Mouse (Mus musculus) liver, embryonic 12.5 days (tissue): ENCODE results near the gene Mapk3. TPM values are rescaled to one million over a fixed set of nuclear protein-coding genes. Genes with fewer than 3 reads are reported as not detected.

Experiments used
- ATAC-seq: fragments of 200-750 bp; cut with Nextera tagmentation; 2 replicates; pipeline ENCODE4 v1.8.0; 2017; ENCODE audit warnings: moderate number of reproducible peaks, mild to moderate bottlenecking, moderate library complexity
- H3K27ac ChIP-seq: fragments of 300-500 bp; sonication (generic); 2 replicates; pipeline ENCODE4 v1.5.1; 2016; ENCODE audit warnings: mild to moderate bottlenecking
- H3K27me3 ChIP-seq: fragments of 300-500 bp; sonication (generic); replicated peaks from 2 replicates; pipeline ENCODE4 v1.6.1; 2016; ENCODE audit warnings: mild to moderate bottlenecking, moderate library complexity
- H3K36me3 ChIP-seq: fragments of 300-500 bp; sonication (generic); 2 replicates; pipeline ENCODE4 v1.6.1; 2016; ENCODE audit warnings: mild to moderate bottlenecking, moderate library complexity
- H3K4me1 ChIP-seq: fragments of 300-500 bp; sonication (generic); 2 replicates; pipeline ENCODE4 v1.6.1; 2016
- H3K4me2 ChIP-seq: fragments of 300-500 bp; sonication (generic); 2 replicates; pipeline ENCODE4 v1.6.1; 2016; ENCODE audit warnings: mild to moderate bottlenecking, moderate library complexity
- H3K4me3 ChIP-seq: fragments of 300-500 bp; sonication (generic); 2 replicates; pipeline ENCODE4 v1.5.1; 2016; ENCODE audit warnings: mild to moderate bottlenecking, moderate library complexity
- H3K9ac ChIP-seq: fragments of 300-500 bp; sonication (generic); 2 replicates; pipeline ENCODE4 v1.6.1; 2016; ENCODE audit warnings: mild to moderate bottlenecking, moderate library complexity
- H3K9me3 ChIP-seq: fragments of 300-500 bp; sonication (generic); replicated peaks from 2 replicates; pipeline ENCODE4 v1.6.1; 2016; ENCODE audit warnings: mild to moderate bottlenecking, moderate library complexity
- WGBS: fragments of 180-500 bp; shearing (Covaris S2); methylation state at CpG from one replicate; pipeline ENCODE4 v1.1.7; 2016; ENCODE audit not compliant: insufficient replicate concordance; 5-methylcytosine and 5-hydroxymethylcytosine counted together
- polyA plus RNA-seq: library from polyadenylated mRNA; unstranded; fragments of >200 nt; fragmentation: Nextera tagmentation; extraction: Ambion mirVana; gene quantifications from 2 replicates; pipeline ENCODE4 v1.2.1, GENCODE M21; 2016

The Mapk3 gene
- polyA plus RNA-seq, 1 experiment from 2014 or later: 25.0 TPM

DNA sequence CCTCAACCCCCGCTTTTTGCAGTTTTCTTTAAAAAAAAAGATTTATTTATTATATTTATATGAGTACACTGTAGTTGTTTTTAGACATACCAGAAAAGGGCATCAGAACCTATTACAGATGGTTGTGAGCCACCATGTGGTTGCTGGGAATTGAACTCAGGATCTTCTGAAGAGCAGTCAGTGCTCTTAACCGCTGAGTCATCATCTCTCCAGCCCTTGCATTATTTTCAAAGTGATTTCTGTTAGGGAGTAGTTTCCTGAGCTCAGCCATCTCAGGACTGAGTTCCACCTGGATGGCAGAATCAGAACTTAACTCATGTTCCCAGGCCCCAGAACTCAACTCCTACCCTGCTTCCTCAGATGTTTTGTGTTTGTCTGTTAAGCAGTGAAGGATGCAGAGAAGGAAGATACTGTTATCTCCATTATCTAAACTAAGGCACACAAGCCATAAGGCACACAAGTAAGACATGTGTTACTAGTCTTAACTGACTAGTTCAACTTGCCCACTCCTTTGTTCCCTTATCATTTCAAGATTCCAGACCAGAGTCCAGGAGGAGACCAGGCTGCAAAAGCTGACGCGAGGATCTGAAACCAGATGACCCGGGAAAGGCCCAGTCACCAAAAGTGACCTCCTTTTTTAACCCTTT lies 50.4 kb downstream of the Mapk3 start:
- peaks cover 35% of the 10 kb centered on the region for H3K4me1 ChIP-seq
- H3K9ac ChIP-seq: peak overlapping the region; percentile 78; the same call in 1 of the 2 replicates
- peaks cover 11% of the 10 kb centered on the region; the same call in 1 of the 2 replicates for H3K27me3 ChIP-seq
- no peak for ATAC-seq
- H3K4me2 ChIP-seq: peak overlapping the region; percentile 92
- H3K9me3 ChIP-seq: no peaks in the 10 kb centered on the region
- no peaks in the 10 kb centered on the region; the same call in 1 of the 2 replicates for H3K36me3 ChIP-seq
- peak overlapping the region; percentile 65; the same call in 1 of the 2 replicates for H3K4me3 ChIP-seq
- 41% methylated on average over 5 of the region's 5 CpGs for WGBS
- peak overlapping the region; percentile 78; the same call in 1 of the 2 replicates for H3K27ac ChIP-seq

Other genes with a start within 250 kb of the Mapk3 start
- 157 and 164 TPM in 2 replicates for gene Eif3c, start 193.2 kb upstream of the Mapk3 start, polyA plus RNA-seq
- gene Apobr, start 174.7 kb upstream of the Mapk3 start, polyA plus RNA-seq: 0.77 and 1.1 TPM in 2 replicates
- 12.5 TPM in 2 replicates for gene Cln3, start 173.8 kb upstream of the Mapk3 start, polyA plus RNA-seq
- gene Il27, start 164.7 kb upstream of the Mapk3 start, polyA plus RNA-seq: not detected in 2 replicates
- gene Nupr1, start 128.7 kb upstream of the Mapk3 start, polyA plus RNA-seq: 3.2 and 3.7 TPM in 2 replicates
- 36.3 and 42.4 TPM in 2 replicates for gene Sgf29, start 110.3 kb upstream of the Mapk3 start, polyA plus RNA-seq
- gene Sult1a1, start 83.2 kb upstream of the Mapk3 start, polyA plus RNA-seq: 0.24 and 0.50 TPM in 2 replicates
- gene Bola2, start 64.2 kb upstream of the Mapk3 start, polyA plus RNA-seq: 134 and 153 TPM in 2 replicates
- gene Slx1b, start 63.8 kb upstream of the Mapk3 start, polyA plus RNA-seq: 4.5 and 5.1 TPM in 2 replicates
- gene Coro1a, start 51.8 kb upstream of the Mapk3 start, polyA plus RNA-seq: 77.9 and 86.6 TPM in 2 replicates
- 0.54 and 0.78 TPM in 2 replicates for gene Gdpd3, start 6.7 kb downstream of the Mapk3 start, polyA plus RNA-seq
- 77.2 and 78.5 TPM in 2 replicates for gene Ypel3, start 17.4 kb downstream of the Mapk3 start, polyA plus RNA-seq
- 0.33 and 0.50 TPM in 2 replicates for gene Tbx6, start 21.9 kb downstream of the Mapk3 start, polyA plus RNA-seq
- 191 and 205 TPM in 2 replicates for gene Ppp4c, start 32.9 kb downstream of the Mapk3 start, polyA plus RNA-seq
- gene Fam57b, start 38.1 kb downstream of the Mapk3 start, polyA plus RNA-seq: not detected in 2 replicates
- gene 4930451I11Rik, start 72.0 kb downstream of the Mapk3 start, polyA plus RNA-seq: not detected in 2 replicates
- 0.15 and 0.24 TPM in 2 replicates for gene Doc2a, start 87.8 kb downstream of the Mapk3 start, polyA plus RNA-seq
- gene Hirip3, start 102.4 kb downstream of the Mapk3 start, polyA plus RNA-seq: 20.3 and 22.0 TPM in 2 replicates
- gene Ino80e, start 102.8 kb downstream of the Mapk3 start, polyA plus RNA-seq: 70.5 and 73.0 TPM in 2 replicates
- gene Taok2, start 125.1 kb downstream of the Mapk3 start, polyA plus RNA-seq: 20.1 and 20.6 TPM in 2 replicates
- gene Tmem219, start 163.3 kb downstream of the Mapk3 start, polyA plus RNA-seq: 16.7 and 16.9 TPM in 2 replicates
- 10.3 and 10.7 TPM in 2 replicates for gene Kctd13, start 169.3 kb downstream of the Mapk3 start, polyA plus RNA-seq
- not detected in 2 replicates for gene Asphd1, start 190.0 kb downstream of the Mapk3 start, polyA plus RNA-seq
- gene Sez6l2, start 191.0 kb downstream of the Mapk3 start, polyA plus RNA-seq: 0.06 and 0.39 TPM in 2 replicates
- 59.2 and 63.2 TPM in 2 replicates for gene Cdipt, start 216.3 kb downstream of the Mapk3 start, polyA plus RNA-seq
- gene Cdiptos, start 216.5 kb downstream of the Mapk3 start, polyA plus RNA-seq: 0.29 and 0.44 TPM in 2 replicates